Mouse (Mus musculus) lung, postnatal 14 days (tissue): ENCODE measurements around the gene Rad21l.
A peak's percentile ranks its signal among the peaks of the same experiment; 100 is the strongest.
"Not testable (repeated sequence)": the region's sequence is repeated elsewhere in the genome, so short reads cannot be mapped to it uniquely, and the experiment has no call there.

Experiments
- DNase-seq: peaks from one replicate; pipeline ENCODE4 v3.0.0; 2021

The Rad21l gene

GRCm38 (mm10) chr2:151626296-151626695 lies 42.0 kb downstream of the Rad21l start:
- no peak for DNase-seq

- no peak for DNase-seq
Measured at GRCm38 (mm10) chr2:151623776-151624175, 44.6 kb downstream of the Rad21l start.

GRCm38 (mm10) chr2:151616551-151617329 lies 51.6 kb downstream of the Rad21l start:
- peak; percentile 31 for DNase-seq

- DNase-seq, result not testable (repeated sequence)
Measured at GRCm38 (mm10) chr2:151615779-151616178, 52.6 kb downstream of the Rad21l start.

- no peak for DNase-seq
Measured at GRCm38 (mm10) chr2:151609974-151610373, 58.4 kb downstream of the Rad21l start.

- no peak for DNase-seq
Measured at GRCm38 (mm10) chr2:151608435-151608834, 59.9 kb downstream of the Rad21l start.

- DNase-seq, result peak; percentile 25
Measured at GRCm38 (mm10) chr2:151605437-151605987, 62.8 kb downstream of the Rad21l start.

GRCm38 (mm10) chr2:151603630-151604029 lies 64.7 kb downstream of the Rad21l start:
- DNase-seq, result peak; percentile 14

- DNase-seq, result no peak
Measured at GRCm38 (mm10) chr2:151602106-151602505, 66.2 kb downstream of the Rad21l start.

- no peak for DNase-seq
Measured at GRCm38 (mm10) chr2:151598068-151598467, 70.3 kb downstream of the Rad21l start.
